Mouse (Mus musculus): ENCODE measurements around the gene Cuedc1.
"Not testable (repeated sequence)": the region's sequence is repeated elsewhere in the genome, so short reads cannot be mapped to it uniquely, and the experiment has no call there.

The Cuedc1 gene

DNA sequence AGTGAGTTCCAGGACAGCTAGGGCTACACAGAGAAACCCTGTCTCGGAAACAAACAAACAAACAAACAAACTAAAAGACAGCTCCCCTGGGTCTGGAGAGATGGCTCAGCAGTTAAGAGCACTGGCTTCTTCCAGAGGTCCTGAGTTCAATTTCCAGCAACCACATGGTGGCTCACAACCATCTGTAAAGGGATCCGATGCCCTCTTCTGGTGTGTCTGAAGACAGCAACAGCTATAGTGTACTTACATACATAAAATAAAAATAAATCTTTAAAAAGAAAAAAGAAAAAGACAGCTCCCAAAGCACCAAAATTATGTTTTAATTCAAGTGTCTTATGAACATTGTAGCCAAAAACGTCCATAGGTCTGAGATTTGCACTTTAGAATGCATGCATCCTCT lies 97.8 kb downstream of the Cuedc1 start:
- not testable (repeated sequence) for DNase-seq (ENCODE audit: low read depth in 1 of 2, low spot score in 2 of 2)

DNA sequence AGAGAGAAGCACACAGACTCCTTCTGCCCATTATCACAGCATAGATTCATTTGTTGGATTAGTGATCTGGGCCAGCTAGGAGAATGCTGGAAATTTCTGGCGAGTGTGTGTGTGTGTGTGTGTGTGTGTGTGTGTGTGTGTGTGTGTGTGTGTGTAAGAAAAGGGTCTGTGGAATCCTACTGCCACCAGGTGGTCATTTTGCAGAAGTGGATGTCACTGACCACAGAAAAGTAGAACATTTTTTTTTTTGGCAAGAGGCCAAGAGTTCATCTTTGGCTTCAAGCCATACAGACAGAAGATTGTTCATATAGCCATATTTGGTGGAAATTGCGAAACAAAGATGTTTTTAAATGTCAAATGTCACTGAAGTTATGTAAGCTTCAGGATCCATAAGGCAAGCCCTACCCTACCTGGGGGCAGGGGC lies 99.3 kb downstream of the Cuedc1 start:
- no peak for DNase-seq (ENCODE audit: low read depth in 1 of 2, low spot score in 2 of 2)

DNA sequence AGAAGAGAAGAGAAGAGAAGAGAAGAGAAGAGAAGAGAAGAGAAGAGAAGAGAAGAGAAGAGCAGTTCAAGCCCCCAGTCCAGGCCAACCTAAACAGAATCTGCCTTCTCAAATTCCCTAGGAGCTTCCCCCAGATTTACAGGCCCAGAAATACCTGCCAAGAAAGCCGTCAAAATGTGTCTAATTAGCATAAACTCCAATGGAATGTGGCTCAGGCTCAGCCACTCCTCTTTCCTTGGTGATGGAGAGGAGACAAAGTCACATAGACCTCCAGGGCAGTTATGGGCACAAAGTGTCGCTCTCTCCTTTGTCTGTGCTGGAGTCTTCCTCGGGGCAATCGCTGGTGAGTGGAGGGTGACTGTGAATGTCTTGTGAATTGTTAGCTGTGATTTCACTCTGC lies 100.4 kb downstream of the Cuedc1 start:
- DNase-seq (ENCODE audit: low read depth in 1 of 2, low spot score in 2 of 2): no peak

- DNase-seq (ENCODE audit: low read depth in 1 of 2, low spot score in 2 of 2): no peak
Measured at GRCm38 (mm10) chr11:88201172-88201571, 103.3 kb downstream of the Cuedc1 start.

DNA sequence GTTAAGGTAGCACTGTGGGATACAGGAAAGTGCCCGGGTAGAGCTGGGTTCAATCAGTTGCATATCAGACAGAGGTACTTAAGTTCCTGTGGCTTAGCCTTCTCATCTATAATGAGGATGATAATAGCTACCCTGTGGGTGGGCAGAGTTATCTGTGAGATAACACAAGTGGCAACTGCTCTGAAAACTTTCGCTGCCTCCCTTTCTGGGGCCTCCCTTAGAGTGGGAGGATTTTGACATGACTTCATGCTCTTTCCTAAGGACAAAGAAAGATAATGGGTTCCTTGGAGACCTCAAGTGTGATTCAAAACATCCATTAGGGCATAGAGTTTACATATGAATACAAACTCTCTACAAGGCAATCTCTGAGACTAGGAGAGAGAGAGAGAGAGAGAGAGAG lies 104.2 kb downstream of the Cuedc1 start:
- no peak for DNase-seq (ENCODE audit: low read depth in 1 of 2, low spot score in 2 of 2)

GRCm38 (mm10) chr11:88203712-88204532 lies 106.1 kb downstream of the Cuedc1 start, which contains the start of gene Mrps23:
Gene Mrps23, plus strand, starts transcription at chr11:88204388.
- peak; percentile 71 to 81 for DNase-seq (ENCODE audit: low read depth in 1 of 2, low spot score in 2 of 2)

DNA sequence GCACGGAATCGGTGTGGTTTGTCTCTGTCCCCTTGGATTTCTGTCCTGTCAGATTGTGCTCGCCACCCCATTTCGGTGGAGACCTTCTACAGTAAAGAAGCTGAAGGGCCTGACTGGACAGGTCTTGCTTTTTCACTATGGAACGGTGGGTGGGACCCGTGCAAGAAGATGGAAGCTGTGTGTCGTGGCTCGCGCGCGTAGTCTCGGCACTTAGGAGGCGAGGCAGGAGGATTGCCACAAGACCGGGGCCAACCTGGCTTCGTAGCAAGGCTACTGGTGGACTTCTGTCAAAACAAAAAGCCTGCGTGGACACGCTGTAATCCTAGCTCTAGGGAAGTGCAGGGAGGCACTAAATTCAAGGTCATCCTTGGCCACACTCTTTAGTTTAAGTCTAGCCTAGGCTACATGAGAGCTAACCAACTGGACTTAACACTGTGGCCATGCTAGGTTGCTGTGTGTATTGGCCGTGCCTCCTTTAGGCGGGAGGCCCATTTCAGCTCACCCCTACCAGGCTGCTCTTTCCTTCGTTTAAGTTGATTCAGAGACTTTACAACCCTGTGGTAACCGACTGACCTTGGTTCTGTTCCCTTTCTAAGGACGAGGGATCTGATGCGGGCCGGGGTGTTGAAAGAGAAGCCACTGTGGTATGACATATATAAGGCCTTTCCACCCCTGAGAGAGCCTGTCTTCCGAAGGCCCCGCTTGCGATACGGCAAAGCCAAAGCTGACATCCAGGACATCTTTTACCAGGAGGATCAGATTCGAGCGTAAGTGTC lies 106.9 kb downstream of the Cuedc1 start:
- DNase-seq (ENCODE audit: low read depth in 1 of 2, low spot score in 2 of 2): no peak

- DNase-seq (ENCODE audit: low read depth in 1 of 2, low spot score in 2 of 2): not testable (repeated sequence)
Measured at GRCm38 (mm10) chr11:88206576-88206975, 108.7 kb downstream of the Cuedc1 start.

- DNase-seq (ENCODE audit: low read depth in 1 of 2, low spot score in 2 of 2): no peak
Measured at GRCm38 (mm10) chr11:88207697-88208096, 109.8 kb downstream of the Cuedc1 start.

GRCm38 (mm10) chr11:88211824-88212582 lies 114.1 kb downstream of the Cuedc1 start:
- no peak for DNase-seq (ENCODE audit: low read depth in 1 of 2, low spot score in 2 of 2)

DNA sequence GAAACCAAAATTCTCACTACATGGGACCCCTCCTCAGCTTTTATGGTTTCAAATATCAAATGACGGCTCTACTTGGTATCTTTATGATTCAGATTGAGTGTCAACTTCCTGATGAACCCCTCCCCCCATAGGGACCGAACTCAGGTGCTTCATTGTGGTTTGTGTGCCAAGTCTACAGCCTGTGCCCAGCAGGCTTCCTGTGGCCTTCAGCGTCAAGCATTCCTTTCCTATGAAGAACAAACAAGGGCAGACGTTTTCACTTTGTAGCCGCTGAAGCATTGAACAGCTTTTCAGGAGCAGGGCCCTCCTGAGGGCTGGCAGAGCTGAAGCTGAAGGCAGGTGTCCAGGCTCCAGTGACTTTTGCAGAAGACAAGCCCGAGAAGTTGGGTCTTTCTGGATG lies 115.9 kb downstream of the Cuedc1 start:
- DNase-seq (ENCODE audit: low read depth in 1 of 2, low spot score in 2 of 2): no peak

DNA sequence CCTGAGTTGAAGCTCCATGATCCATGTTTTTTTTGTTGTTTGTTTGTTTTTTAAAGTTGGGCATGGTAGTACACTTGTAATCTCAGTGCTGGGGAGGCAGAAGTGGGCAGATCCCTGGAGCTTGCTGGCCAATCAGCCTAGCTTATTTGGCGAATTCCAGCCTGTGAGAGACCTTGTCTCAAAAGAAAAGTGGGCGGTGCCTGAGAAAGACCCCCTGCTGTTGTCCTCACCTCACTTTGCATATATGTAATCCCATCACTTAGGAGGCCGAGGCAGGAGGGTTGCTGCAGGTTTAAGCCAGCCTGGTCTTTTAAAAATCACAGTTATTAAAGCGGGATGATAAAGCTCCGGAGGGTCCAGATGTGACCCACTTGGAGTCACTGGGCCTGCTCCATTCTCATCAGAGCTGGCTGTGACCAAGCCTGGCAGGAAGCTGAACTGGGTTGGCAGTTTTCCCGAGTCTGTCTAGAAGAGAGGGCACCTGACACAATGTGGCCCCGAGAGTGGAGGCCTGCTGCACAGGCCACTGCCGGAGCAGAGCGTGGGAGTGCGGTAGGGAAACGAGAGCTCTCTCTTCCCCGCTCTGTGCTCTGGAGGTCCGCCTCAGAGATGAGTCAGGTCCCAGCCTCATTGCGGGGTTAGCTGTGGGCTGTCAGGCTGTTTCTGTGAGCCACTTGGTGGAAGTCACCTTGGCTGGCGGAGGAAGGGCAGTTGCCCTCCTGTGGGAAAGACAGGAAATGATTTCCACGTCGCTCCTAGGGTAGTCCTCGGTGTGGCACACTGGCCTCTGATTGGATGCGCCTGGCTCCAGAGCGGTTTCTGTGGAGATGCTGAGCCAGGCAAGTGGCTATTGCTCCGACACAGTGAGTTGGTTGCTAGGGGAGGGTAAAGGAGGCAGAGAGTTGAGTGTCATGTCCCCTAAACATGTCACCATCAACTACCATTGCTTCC lies 117.3 kb downstream of the Cuedc1 start:
- no peak for DNase-seq (ENCODE audit: low read depth in 1 of 2, low spot score in 2 of 2)

DNA sequence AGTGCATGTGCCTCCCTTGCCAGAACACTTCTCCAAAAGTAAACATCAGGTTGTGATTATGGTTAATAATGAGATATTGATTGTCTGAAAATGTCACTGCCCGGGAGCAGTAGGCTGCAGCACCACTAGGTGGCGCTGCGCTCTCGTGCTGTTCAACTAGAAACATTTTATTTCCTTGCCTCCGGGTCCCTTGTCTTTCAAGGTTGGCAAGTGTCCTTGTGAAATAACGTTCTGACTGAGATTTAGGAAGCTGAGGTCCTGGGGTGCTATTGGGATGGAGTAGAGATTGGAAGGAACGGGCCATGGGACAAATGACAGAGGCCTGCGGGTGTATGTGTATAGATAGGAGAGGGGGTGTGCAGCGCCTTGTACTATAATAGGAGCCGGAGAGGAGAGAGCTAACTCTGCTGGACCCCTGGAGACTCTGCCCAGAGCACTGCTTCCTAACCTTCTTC lies 118.4 kb downstream of the Cuedc1 start:
- DNase-seq (ENCODE audit: low read depth in 1 of 2, low spot score in 2 of 2): peak in 1 of 2 experiments; percentile 32

GRCm38 (mm10) chr11:88218155-88218554 lies 120.3 kb downstream of the Cuedc1 start:
- DNase-seq (ENCODE audit: low read depth in 1 of 2, low spot score in 2 of 2): no peak

GRCm38 (mm10) chr11:88218586-88218985 lies 120.7 kb downstream of the Cuedc1 start:
- no peak for DNase-seq (ENCODE audit: low read depth in 1 of 2, low spot score in 2 of 2)

- DNase-seq (ENCODE audit: low read depth in 1 of 2, low spot score in 2 of 2): no peak
Measured at GRCm38 (mm10) chr11:88221929-88222475, 124.1 kb downstream of the Cuedc1 start.

DNA sequence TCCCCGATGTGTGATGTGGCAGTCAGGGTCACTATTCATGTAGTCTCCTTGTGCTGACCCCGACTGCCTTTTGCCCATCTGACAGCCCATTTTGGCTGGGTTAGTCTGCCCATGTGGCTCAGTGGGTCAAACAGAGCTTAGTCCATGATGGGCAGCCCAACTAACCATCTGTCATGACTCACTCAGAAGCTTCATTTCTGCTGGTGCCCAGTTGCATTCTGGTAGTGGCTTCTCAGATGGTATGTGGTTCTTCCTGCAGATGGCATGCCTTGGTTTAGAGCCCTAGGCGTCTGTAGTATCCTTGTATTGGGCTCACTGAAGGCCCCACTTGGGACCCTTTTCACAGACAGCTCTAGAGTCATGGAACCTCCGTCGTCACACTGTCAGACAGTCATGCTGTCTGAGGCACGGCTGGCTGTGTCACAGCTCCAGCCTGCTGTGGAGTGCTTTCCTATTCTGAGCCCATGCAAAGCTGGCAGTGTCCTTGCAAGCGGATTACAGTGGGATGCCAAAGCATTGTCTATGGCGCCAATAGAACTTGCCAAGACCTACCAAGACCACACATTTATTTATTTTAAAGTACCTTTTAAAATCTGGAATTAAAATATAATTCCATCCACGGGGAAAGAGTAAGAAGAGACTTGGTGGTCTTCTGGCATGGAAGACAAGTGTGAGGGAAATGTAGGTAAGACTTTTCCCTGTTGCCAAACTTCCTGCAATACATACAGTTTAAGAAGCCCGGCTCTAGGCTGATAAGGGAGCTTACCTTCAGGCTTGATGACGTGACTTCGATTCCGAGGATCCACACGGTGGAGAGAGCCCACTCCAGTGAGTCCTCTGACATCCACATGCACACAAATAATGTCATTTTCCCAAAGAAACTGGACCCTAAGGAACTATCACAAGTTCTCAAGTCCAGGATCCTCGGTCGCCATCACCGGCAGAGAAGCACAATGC lies 129.4 kb downstream of the Cuedc1 start:
- no peak for DNase-seq (ENCODE audit: low read depth in 1 of 2, low spot score in 2 of 2)

DNA sequence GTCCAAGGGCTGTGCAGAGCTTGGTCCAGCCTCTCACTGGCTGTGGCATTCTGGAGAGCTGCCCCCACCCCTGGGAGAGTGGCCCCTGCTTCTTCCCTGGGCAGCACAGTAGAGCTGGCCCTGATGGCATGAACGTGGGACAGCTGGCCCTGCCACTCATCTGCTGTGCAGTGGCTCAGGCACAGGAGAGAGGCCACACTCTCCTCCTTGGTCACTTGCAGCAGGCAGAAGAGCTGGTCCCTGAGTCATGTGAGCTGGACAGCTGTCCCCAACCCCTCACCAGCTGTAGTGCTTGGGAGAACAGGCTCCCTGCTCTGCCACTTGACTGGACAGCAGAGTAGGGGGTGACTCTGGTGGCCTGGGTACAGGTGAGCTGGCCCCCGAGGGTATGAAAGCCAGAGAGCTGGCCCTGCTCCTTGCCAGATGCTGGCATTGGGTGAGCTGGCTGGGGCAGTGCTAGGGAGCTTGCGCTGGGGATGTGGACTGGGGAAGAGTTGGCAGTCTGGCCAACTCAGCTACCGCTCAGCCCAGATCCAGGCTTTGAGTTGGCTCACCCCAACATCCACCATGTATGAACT lies 133.4 kb downstream of the Cuedc1 start:
- no peak for DNase-seq (ENCODE audit: low read depth in 1 of 2, low spot score in 2 of 2)
